Mouse (Mus musculus) splenic B cell, adult 2 months (primary cell): Measurements from ENCODE around the gene Uvrag.

Source experiments
- DNase-seq: peaks from one replicate; pipeline ENCODE4 v3.0.0-alpha.2; 2011; ENCODE audit warnings: low read depth, low spot score
- H3K27me3 ChIP-seq: 2 replicates; pipeline ENCODE4 v1.6.1; 2012; ENCODE audit warnings: mild to moderate bottlenecking, low read length, moderate library complexity, mixed read lengths; ENCODE audit not compliant: control insufficient read depth, poor library complexity, insufficient read depth, severe bottlenecking
- H3K36me3 ChIP-seq: 2 replicates; pipeline ENCODE4 v1.6.1; 2012; ENCODE audit warnings: mild to moderate bottlenecking, low read length, moderate library complexity, mixed read lengths; ENCODE audit not compliant: control insufficient read depth, poor library complexity, insufficient read depth, severe bottlenecking

The Uvrag gene

DNA sequence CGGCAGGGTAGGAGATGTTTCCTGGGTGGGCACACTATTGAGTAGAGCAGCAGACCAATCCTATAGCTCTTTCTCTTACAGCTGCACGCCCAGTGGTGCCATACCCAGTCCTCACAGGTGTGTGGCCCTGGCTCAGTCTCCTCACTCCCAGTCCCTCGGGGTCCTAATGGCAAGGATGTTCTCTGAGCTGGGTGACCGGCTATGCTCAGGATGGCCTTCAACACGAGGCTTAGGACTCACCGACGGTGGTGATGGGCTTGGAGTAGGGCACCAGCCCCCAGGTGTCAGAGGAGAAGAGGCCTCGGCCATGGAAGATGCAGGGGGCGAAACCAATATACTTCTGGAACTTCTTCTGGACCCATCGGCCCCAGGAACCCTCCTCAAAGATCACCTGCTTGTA is 15.8 kb upstream of the Uvrag start:
- Histone ChIP-seq H3K27me3 (no peaks in the 10 kb centered on the region), H3K36me3 (no peaks in the 10 kb centered on the region)
- DNase-seq: no peak

DNA sequence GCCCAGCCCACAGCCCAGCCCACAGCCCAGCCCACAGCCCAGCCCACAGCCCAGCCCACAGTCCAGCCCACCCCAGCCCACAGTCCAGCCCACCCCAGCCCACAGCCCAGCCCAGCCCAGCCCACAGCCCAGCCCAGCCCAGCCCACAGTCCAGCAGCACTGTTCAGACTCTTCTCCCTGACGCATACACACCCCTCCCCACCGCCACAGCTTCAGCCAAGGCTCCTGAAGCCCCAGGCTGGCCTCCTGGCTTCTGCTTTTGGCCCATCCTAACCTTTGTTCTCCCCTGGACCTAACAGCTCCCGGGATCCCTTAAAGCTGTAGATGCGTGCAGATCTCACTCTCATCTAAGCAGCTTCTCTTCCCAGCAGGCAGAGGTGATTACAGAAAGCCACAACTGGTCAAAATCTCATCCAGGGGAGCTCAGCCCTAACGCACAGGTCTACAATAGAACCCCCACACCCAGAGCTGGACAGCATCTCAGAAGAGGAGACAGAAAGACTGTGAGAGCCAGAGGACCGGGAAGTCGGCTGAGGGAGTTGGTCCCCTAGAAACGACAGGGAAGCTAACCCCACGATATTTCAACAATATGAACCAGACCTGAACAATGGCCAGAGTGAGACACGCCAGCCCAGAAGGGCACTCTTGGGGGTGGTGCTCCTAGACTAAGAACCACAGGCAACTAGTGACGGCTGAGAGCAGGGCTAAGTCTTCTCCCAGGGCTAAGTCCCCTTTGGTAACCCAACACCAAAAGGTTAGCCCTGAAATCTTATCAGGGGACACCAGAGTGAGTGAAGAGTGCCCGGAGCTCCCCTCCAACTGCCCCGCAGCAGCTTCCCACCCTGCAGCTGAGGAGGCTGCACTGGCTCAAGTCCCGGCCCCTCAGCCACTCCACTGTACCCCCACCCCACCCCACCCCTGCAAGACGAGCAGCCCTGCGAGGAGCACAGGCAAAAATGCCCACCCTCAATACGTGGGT is 14.7 kb upstream of the Uvrag start:
- no peak for DNase-seq
- no peaks in the 10 kb centered on the region for H3K36me3 ChIP-seq
- no peaks in the 10 kb centered on the region for H3K27me3 ChIP-seq

DNA sequence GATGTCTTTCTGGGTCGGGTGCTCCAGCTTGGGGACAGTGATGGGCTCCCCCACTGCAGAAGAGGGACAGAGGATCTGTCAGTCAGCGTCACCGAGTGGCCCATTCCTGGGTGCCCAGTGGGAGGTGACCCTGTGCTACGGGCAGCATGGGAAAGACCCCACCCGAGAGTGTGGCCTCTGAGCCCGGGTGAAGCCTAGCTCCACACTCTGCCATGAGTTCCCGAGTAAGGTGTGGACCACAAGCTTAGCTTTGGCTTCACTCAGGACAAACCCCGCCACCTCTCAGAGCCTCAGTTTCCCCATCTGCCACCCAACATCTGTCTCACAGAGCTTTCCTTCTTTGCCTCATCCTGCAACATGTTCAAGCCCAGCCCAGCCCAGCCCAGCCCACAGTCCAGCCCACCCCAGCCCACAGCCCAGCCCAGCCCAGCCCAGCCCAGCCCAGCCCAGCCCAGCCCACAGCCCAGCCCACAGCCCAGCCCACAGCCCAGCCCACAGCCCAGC is 13.8 kb upstream of the Uvrag start:
- H3K36me3 ChIP-seq: no peaks in the 10 kb centered on the region
- no peak for DNase-seq
- no peaks in the 10 kb centered on the region for H3K27me3 ChIP-seq

DNA sequence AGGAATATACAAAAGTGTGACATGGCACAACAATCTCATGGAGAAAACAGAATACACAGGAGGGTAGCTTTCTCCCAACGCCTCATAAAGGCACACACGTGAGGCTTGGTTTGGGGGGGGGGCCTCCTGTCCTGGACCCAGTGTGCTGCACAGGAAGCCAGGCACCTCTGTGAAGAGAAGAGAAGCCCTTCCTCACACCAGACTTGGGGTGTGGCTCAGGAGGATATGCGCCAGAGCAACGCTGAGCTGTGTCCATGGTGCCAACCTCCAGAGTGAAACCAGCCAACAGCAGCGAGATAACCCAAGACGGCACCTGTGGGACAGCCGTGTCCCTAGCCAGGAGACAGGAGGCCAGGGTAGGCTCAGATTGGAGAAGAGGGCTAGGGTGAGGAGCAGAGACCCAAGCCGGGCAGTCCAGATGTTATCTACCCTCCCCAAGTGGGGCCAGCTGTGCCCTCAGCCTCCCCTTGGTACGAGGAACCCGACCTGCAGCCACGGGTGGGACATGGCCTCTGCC is 12.8 kb upstream of the Uvrag start:
- Histone ChIP-seq H3K27me3 (no peaks in the 10 kb centered on the region), H3K36me3 (no peaks in the 10 kb centered on the region)
- no peak for DNase-seq

DNA sequence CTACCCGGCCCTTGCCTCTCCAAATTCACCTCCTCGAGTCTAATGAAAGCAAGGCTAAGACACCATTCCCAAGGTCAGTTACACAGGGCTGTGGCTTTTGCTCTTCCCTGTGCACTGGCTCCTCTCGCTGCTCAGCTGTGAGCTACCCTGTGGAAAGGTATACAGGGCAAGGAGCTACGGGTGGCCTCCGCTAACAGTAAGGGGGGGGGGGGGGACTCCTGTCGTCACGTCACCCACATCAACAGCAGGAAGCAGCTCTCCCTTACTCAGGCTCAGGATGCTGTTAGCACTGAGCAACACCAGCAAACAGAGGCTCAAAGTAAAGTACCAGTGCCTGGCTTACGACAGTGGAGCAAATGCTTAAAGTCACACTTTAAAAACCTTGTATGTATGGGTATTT is 11.8 kb upstream of the Uvrag start:
- no peaks in the 10 kb centered on the region for H3K36me3 ChIP-seq
- no peak for DNase-seq
- no peaks in the 10 kb centered on the region for H3K27me3 ChIP-seq

DNA sequence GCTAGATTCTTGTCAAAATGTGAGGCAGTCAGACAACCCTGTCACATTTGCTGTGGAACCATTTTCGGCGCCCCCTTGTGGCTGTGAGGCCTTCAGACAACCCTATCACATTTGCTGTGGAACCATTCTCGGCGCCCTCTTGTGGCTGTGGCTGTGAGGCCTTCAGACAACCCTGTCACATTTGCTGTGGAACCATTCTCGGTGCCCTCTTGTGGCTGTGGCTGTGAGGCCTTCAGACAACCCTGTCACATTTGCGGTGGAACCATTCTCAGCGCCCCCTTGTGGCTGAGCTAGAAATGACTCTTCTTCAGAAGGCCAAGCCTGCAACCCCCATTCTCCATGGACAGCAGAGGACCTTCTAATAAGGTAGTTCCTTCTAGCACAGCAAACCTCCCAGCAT is 10.4 kb upstream of the Uvrag start:
- Histone ChIP-seq H3K36me3 (no peaks in the 10 kb centered on the region), H3K27me3 (no peaks in the 10 kb centered on the region)
- peak; percentile 100 for DNase-seq

DNA sequence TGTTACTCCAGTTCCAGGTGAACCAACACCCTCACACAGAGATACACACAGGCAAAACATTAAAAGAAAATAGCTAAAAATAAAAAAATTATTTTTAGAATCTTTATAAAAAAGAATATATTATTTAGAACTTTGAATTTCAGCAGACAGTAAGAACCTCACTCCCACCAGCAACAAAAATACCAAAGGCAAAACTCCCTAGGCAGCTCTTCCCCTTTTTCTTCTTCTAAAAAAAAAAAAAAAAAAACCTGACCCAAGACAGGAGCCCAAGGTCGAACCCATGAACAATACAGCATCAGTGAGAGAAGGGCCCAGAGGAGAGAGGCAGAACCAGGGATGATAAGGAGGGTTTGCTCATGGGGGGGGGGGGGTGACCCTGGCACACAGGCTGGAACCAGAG is 8.1 kb upstream of the Uvrag start:
- H3K36me3 ChIP-seq: no peaks in the 10 kb centered on the region
- DNase-seq: no peak
- no peaks in the 10 kb centered on the region for H3K27me3 ChIP-seq

DNA sequence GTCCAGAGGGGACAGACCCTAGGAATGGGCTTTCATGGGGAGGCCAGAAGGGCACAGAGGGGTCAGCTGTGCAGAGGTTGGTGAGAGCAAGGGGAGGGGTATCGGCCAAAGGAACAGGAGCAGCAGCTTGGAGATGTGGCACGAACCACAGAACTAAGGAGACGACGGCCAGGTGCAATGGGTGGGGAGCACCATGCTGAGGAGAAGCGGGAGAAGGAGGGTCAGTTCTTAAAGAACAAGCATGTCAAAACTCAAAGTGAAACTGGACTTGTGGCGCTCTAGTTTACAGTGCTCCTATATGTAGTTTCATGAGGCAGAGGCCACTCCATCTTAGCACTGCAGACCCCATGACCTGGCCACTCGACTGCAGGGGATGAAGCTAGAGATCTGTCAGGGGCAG is 6.6 kb upstream of the Uvrag start:
- no peaks in the 10 kb centered on the region for H3K36me3 ChIP-seq
- H3K27me3 ChIP-seq: no peaks in the 10 kb centered on the region
- DNase-seq: no peak

DNA sequence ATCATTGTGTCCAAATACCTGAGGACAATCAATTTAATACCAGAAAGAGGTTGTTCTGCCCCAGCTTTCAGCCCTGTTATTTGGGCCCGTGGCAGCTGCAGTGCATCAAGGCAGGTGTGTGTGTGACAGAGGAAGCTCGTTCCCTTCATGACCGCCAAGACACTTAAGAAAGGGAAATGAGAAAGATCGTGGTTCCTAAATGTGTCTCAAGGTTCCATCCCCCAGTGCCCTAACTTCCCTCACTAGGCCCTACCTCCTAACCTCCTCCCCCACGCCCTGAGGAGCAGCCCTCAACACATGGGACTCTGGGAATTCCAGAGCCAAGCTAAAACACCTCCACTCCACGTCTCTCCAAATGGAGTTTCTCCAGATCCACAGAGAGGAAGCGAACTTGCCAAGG is 6.0 kb upstream of the Uvrag start:
- peak; percentile 86 for DNase-seq
- Histone ChIP-seq H3K27me3 (no peaks in the 10 kb centered on the region), H3K36me3 (no peaks in the 10 kb centered on the region)

DNA sequence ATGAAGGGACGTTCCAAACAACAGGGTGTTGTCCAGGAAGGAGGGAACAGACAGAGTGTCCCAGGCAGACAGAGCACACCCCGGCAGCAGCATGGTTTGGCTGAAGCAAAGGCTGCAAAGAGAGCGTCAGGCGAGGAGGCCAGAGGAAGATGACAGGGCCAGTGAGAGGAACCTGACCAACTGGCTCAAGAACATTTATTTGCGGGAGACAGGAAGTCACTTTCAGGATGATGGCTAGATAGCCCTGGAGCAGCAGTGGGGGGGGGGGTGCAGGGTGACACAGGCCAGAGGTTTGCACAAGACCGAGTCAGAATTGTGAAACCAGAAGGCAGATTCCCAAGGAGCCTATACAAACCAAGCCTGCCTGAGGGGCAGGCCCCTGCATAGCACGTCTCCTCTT is 5.1 kb upstream of the Uvrag start:
- Histone ChIP-seq H3K36me3 (no peaks in the 10 kb centered on the region), H3K27me3 (no peaks in the 10 kb centered on the region)
- DNase-seq: no peak

DNA sequence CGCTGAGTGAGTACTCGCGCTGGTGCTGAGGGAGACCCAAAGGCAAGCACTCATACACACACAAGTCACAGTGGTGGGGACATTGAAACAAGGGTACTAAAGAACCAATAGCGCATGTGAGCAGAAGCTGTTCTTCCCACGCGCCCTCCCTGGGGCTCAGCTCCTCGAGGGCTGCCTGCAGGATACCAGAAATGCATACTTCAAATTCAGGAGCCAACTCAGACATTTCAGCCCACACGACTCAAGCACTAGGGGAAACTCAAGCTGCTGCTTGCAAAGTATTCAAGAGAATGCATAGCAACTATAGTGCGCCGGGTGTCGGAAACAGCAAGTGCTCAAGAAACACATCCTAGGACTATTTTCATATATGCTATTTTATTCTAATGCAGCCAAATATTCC is 3.7 kb upstream of the Uvrag start:
- no peak for DNase-seq
- H3K36me3 ChIP-seq: no peaks in the 10 kb centered on the region
- no peaks in the 10 kb centered on the region for H3K27me3 ChIP-seq

DNA sequence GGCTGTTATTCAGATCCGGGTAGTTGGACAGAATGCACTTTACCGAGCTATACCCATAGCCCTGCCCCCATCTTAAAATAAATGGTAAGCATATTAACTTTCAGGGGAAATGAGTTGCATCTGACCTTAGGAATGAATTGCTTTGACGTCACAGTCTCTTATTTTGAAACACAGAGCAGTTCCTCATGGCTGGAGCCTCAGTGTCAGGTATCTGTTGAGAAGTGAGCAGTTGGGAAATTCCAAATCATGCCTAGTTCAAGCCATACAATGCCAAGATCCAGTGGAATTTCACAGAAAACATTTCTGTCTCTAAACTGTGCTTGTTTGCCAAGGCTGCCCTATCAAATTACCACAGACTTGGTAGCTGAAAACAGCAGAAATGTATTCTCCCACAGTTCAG is 2.3 kb upstream of the Uvrag start:
- no peaks in the 10 kb centered on the region for H3K36me3 ChIP-seq

DNA sequence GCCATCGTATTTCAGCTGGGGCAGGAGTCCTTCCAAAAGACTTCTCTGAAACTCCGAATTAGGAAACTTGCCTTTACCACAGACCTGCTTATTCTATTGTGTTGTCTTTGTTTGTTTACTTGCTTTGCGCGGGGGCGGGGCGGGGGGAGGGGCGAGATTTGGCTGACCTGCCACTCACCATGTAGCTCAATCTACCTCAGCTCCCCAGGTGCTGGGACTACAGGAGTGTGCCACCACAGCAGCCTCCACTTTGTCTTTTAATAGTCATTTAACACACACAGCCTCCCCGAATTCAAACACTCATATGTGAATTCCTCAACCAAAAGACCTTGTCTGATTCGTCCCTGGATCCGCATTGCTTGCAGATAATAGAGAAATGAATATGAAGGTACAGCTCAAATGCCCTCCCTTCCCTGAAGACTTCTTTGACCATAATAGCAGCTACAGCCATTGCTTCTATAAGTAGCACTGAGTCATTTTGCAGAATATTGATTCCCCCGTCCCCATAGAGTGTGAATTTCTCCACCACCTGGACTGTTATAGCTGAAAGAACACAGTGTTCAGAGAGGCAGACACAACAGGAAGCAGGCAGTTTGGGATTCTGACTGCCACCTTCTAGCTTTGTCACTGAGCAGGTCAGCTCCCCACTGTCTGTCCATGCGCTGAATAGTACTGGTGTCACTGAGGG is 1.1 kb upstream of the Uvrag start:
- Histone ChIP-seq H3K36me3 (no peaks in the 10 kb centered on the region), H3K27me3 (no peaks in the 10 kb centered on the region)
- no peak for DNase-seq

More for the DNA sequence above, 2.3 kb upstream of the Uvrag start:
- no peaks in the 10 kb centered on the region for H3K27me3 ChIP-seq
- peak; percentile 77 for DNase-seq

DNA sequence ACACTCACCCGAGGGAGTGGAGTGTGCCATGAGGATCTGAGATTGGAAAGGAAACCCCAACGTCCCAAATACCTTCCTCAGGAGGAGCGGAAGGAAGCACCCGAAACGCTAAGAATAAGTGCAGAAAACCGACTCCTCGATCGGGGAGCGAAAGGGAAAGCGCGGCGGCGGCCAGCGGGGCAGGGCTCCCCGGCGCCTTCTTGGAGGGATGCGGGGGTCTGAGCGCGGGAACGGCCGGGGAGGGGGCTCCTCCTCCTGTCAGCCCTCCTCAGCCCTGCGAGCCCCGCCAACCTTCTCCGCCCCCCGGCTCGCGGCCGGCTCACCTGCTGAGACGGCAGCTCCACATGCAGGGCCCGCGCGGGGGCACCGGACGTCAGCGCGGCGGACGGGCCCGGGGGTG is 430 bp downstream of the Uvrag start:
- DNase-seq: no peak
- Histone ChIP-seq H3K27me3 (no peaks in the 10 kb centered on the region), H3K36me3 (no peaks in the 10 kb centered on the region; the same call in 1 of the 2 replicates)
